Mouse (Mus musculus): ENCODE data around the gene Cbarp.

The Cbarp gene

GRCm38 (mm10) chr10:80138553-80139438 lies 1.8 kb downstream of the Cbarp start, which contains the start of gene Atp5d:
TSS of gene Atp5d (plus strand) at chr10:80138632.
- H3K27me3 ChIP-seq (ENCODE audit: insufficient read depth, low read length): no peaks in the 10 kb centered on the region; the same call in 1 of the 2 replicates
- peak within 1 kb of the TSS; percentile 90 for H3K4me3 ChIP-seq (replicated peaks; ENCODE audit: low read length)
- no peak for TF ChIP-seq NANOG (IDR thresholded peaks at IDR 0.05; ENCODE audit: borderline replicate concordance, low read length)
- TF ChIP-seq POU5F1 (IDR thresholded peaks at IDR 0.05; ENCODE audit: borderline replicate concordance, low read length): no peak
- no peak for TF ChIP-seq CTCF (conservative IDR thresholded peaks at IDR 0.05; ENCODE audit: low read length)
- H3K36me3 ChIP-seq (ENCODE audit: insufficient read depth, low read length): peaks cover 37% of the 10 kb centered on the region
- H3K4me1 ChIP-seq (replicated peaks; ENCODE audit: low read depth, low read length): peaks cover 75% of the 10 kb centered on the region
- H3K9me3 ChIP-seq (ENCODE audit: low read length): no peaks in the 10 kb centered on the region

- Histone ChIP-seq H3K27me3 (ENCODE audit: insufficient read depth, low read length) (no peaks in the 10 kb centered on the region; the same call in 1 of the 2 replicates), H3K4me1 (replicated peaks; ENCODE audit: low read depth, low read length) (peaks cover 75% of the 10 kb centered on the region), H3K36me3 (ENCODE audit: insufficient read depth, low read length) (peaks cover 36% of the 10 kb centered on the region), H3K4me3 (replicated peaks; ENCODE audit: low read length) (peak overlapping the region; percentile 90), H3K9me3 (ENCODE audit: low read length) (no peaks in the 10 kb centered on the region)
- no peak for TF ChIP-seq NANOG (IDR thresholded peaks at IDR 0.05; ENCODE audit: borderline replicate concordance, low read length)
- TF ChIP-seq CTCF (conservative IDR thresholded peaks at IDR 0.05; ENCODE audit: low read length): no peak
- no peak for TF ChIP-seq POU5F1 (IDR thresholded peaks at IDR 0.05; ENCODE audit: borderline replicate concordance, low read length)
These were observed 2.7 kb downstream of the Cbarp start for GRCm38 (mm10) chr10:80137626-80138552.

GRCm38 (mm10) chr10:80136952-80137625 lies 3.5 kb downstream of the Cbarp start:
- Histone ChIP-seq H3K4me1 (replicated peaks; ENCODE audit: low read depth, low read length) (peaks cover 78% of the 10 kb centered on the region), H3K9me3 (ENCODE audit: low read length) (no peaks in the 10 kb centered on the region)
- TF ChIP-seq NANOG (IDR thresholded peaks at IDR 0.05; ENCODE audit: borderline replicate concordance, low read length) (no peak), POU5F1 (IDR thresholded peaks at IDR 0.05; ENCODE audit: borderline replicate concordance, low read length) (no peak), CTCF (conservative IDR thresholded peaks at IDR 0.05; ENCODE audit: low read length) (no peak)

GRCm38 (mm10) chr10:80136179-80136951 lies 4.3 kb downstream of the Cbarp start:
- H3K9me3 ChIP-seq (ENCODE audit: low read length): no peaks in the 10 kb centered on the region
- H3K4me1 ChIP-seq (replicated peaks; ENCODE audit: low read depth, low read length): peaks cover 81% of the 10 kb centered on the region
- TF ChIP-seq POU5F1 (IDR thresholded peaks at IDR 0.05; ENCODE audit: borderline replicate concordance, low read length) (no peak), CTCF (conservative IDR thresholded peaks at IDR 0.05; ENCODE audit: low read length) (no peak)
- peaks cover 48% of the 10 kb centered on the region for H3K36me3 ChIP-seq (ENCODE audit: insufficient read depth, low read length)
- H3K27me3 ChIP-seq (ENCODE audit: insufficient read depth, low read length): no peaks in the 10 kb centered on the region; the same call in 1 of the 2 replicates
- peak overlapping the region; percentile 90 for H3K4me3 ChIP-seq (replicated peaks; ENCODE audit: low read length)

More at GRCm38 (mm10) chr10:80136952-80137625, 3.5 kb downstream of the Cbarp start:
- Histone ChIP-seq H3K36me3 (ENCODE audit: insufficient read depth, low read length) (peaks cover 41% of the 10 kb centered on the region), H3K27me3 (ENCODE audit: insufficient read depth, low read length) (no peaks in the 10 kb centered on the region; the same call in 1 of the 2 replicates), H3K4me3 (replicated peaks; ENCODE audit: low read length) (peak overlapping the region; percentile 90)

- H3K36me3 ChIP-seq (ENCODE audit: insufficient read depth, low read length): peaks cover 55% of the 10 kb centered on the region
- H3K27me3 ChIP-seq (ENCODE audit: insufficient read depth, low read length): no peaks in the 10 kb centered on the region; the same call in 1 of the 2 replicates
- H3K4me3 ChIP-seq (replicated peaks; ENCODE audit: low read length): peak overlapping the region; percentile 58; the same call in 1 of the 2 replicates
- peaks cover 83% of the 10 kb centered on the region for H3K4me1 ChIP-seq (replicated peaks; ENCODE audit: low read depth, low read length)
- no peak for TF ChIP-seq CTCF (conservative IDR thresholded peaks at IDR 0.05; ENCODE audit: low read length)
- TF ChIP-seq POU5F1 (IDR thresholded peaks at IDR 0.05; ENCODE audit: borderline replicate concordance, low read length): no peak
- TF ChIP-seq NANOG (IDR thresholded peaks at IDR 0.05; ENCODE audit: borderline replicate concordance, low read length): no peak
- no peaks in the 10 kb centered on the region for H3K9me3 ChIP-seq (ENCODE audit: low read length)
These were observed 5.0 kb downstream of the Cbarp start for GRCm38 (mm10) chr10:80135641-80136040.

- H3K9me3 ChIP-seq (ENCODE audit: low read length): no peaks in the 10 kb centered on the region
- TF ChIP-seq CTCF (conservative IDR thresholded peaks at IDR 0.05; ENCODE audit: low read length): no peak
- H3K27me3 ChIP-seq (ENCODE audit: insufficient read depth, low read length): no peaks in the 10 kb centered on the region; the same call in 1 of the 2 replicates
These were observed 5.5 kb downstream of the Cbarp start for GRCm38 (mm10) chr10:80135161-80135560.

GRCm38 (mm10) chr10:80134421-80134820 lies 6.2 kb downstream of the Cbarp start:
- peaks cover 67% of the 10 kb centered on the region for H3K36me3 ChIP-seq (ENCODE audit: insufficient read depth, low read length)
- H3K27me3 ChIP-seq (ENCODE audit: insufficient read depth, low read length): no peaks in the 10 kb centered on the region; the same call in 1 of the 2 replicates
- H3K4me3 ChIP-seq (replicated peaks; ENCODE audit: low read length): no peak overlapping the region
- no peaks in the 10 kb centered on the region for H3K9me3 ChIP-seq (ENCODE audit: low read length)
- peaks cover 83% of the 10 kb centered on the region for H3K4me1 ChIP-seq (replicated peaks; ENCODE audit: low read depth, low read length)
- TF ChIP-seq POU5F1 (IDR thresholded peaks at IDR 0.05; ENCODE audit: borderline replicate concordance, low read length) (no peak), NANOG (IDR thresholded peaks at IDR 0.05; ENCODE audit: borderline replicate concordance, low read length) (no peak), CTCF (conservative IDR thresholded peaks at IDR 0.05; ENCODE audit: low read length) (no peak)

More at GRCm38 (mm10) chr10:80135161-80135560, 5.5 kb downstream of the Cbarp start:
- Histone ChIP-seq H3K4me3 (replicated peaks; ENCODE audit: low read length) (no peak overlapping the region), H3K4me1 (replicated peaks; ENCODE audit: low read depth, low read length) (peaks cover 83% of the 10 kb centered on the region), H3K36me3 (ENCODE audit: insufficient read depth, low read length) (peaks cover 60% of the 10 kb centered on the region)

All from E14TG2a.4 (cell line).